Mouse (Mus musculus) MEL (cell line): ENCODE data around the gene Kcnip1.

Experiments
- BHLHE40 ChIP-seq: IDR thresholded peaks from 2 replicates; pipeline ENCODE4 v1.6.1; 2012; ENCODE audit warnings: low read depth, mild to moderate bottlenecking, inconsistent platforms, low read length, improper control_type of control experiment, borderline replicate concordance
- CTCF ChIP-seq, 3 experiments: IDR thresholded peaks in 2 of 3; conservative IDR thresholded peaks in 1 of 3; 2 replicates each; pipeline ENCODE4 v1.5.1; 2011 to 2012; ENCODE audit warnings: low read length in 3 of 3, low read depth in 2 of 3, mild to moderate bottlenecking in 2 of 3, improper control_type of control experiment in 1 of 3, inconsistent platforms in 1 of 3, mixed read lengths in 1 of 3, moderate library complexity in 1 of 3; ENCODE audit not compliant: control insufficient read depth in 1 of 3, insufficient read depth in 1 of 3, poor library complexity in 1 of 3, severe bottlenecking in 1 of 3
- E2F4 ChIP-seq: IDR thresholded peaks from 2 replicates; pipeline ENCODE4 v1.6.1; 2011; ENCODE audit warnings: low read depth, low read length, improper control_type of control experiment, borderline replicate concordance
- ELF1 ChIP-seq: IDR thresholded peaks from 2 replicates; pipeline ENCODE4 v1.6.1; 2014; ENCODE audit warnings: low read depth, mild to moderate bottlenecking, inconsistent platforms, low read length, improper control_type of control experiment, moderate library complexity
- GATA1 ChIP-seq: IDR thresholded peaks from 2 replicates; pipeline ENCODE4 v1.6.1; 2011; ENCODE audit warnings: low read depth, low read length, improper control_type of control experiment
- MAX ChIP-seq: IDR thresholded peaks from 2 replicates; pipeline ENCODE4 v1.6.1; 2011; ENCODE audit warnings: low read length, improper control_type of control experiment
- POLR2A ChIP-seq, 2 experiments: IDR thresholded peaks; 2 replicates each; pipeline ENCODE4 v1.6.1; 2011 to 2012; ENCODE audit warnings: low read length in 2 of 2, mild to moderate bottlenecking in 2 of 2, control low read depth in 1 of 2, improper control_type of control experiment in 1 of 2, low read depth in 1 of 2, moderate library complexity in 1 of 2; ENCODE audit not compliant: control insufficient read depth in 1 of 2, insufficient read depth in 1 of 2, poor library complexity in 1 of 2

- TF ChIP-seq BHLHE40 (no peak), GATA1 (no peak), MAX (no peak), POLR2A (IDR thresholded peaks at IDR 0.05; ENCODE audit: control insufficient read depth in 1 of 2, insufficient read depth in 1 of 2, low read depth in 1 of 2, low read length in 2 of 2, poor library complexity in 1 of 2) (no peak), ELF1 (no peak), E2F4 (no peak), CTCF (IDR thresholded peaks at IDR 0.05 in 2 of 3, conservative IDR thresholded peaks at IDR 0.05 in 1 of 3; ENCODE audit: control insufficient read depth in 1 of 3, insufficient read depth in 1 of 3, low read depth in 2 of 3, low read length in 3 of 3, poor library complexity in 1 of 3, severe bottlenecking in 1 of 3) (no peak)
These were observed 246.6 kb downstream of the Kcnip1 start for GRCm38 (mm10) chr11:33746402-33746801.
